Mouse (Mus musculus) embryonic stem cell, embryonic (primary cell): ENCODE results near the gene Igdcc3.

Experiments used
- CTCF ChIA-PET, 4 experiments: fragments of 300-600 bp in 2 of 4; fragments of 350-600 bp in 2 of 4; sonication (Branson Sonifier 250); formaldehyde crosslinking; loops; one replicate each; lab custom pipeline; 2022; ENCODE audit warnings: inconsistent platforms in 2 of 4; lab: Charles Lee
- POLR2A ChIA-PET, 4 experiments: fragments of 300-600 bp in 2 of 4; fragments of 350-600 bp in 2 of 4; sonication (Branson Sonifier 250); formaldehyde crosslinking; loops; one replicate each; lab custom pipeline; 2022; ENCODE audit warnings: antibody characterized with exemption in 4 of 4, inconsistent platforms in 1 of 4; lab: Charles Lee

Igdcc3 gene

DNA sequence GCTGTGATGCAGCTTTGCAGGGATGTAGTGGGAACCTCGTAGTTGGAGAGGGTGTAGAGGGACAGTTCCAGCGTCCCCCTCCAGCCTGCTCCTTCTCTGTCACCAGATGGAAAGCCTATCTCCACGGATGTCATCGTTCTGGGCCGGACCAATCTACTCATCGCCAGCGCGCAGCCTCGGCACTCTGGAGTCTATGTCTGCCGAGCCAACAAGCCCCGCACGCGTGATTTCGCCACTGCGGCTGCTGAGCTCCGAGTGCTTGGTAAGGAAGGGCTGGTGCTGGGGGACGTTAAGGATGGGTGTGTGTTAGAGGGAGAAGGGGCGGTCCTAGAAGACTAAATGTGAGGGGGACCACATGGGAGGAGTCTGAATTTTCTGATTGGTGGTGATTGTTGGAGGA is 18.4 kb upstream of the Igdcc3 start:
- POLR2A ChIA-PET: interaction anchor here in 3 of 4 experiments (0.6 to 5.3 kb wide), 23 partner anchors 12 to 841 kb away, joined by 3 to 59 read pairs (median 4); partner anchors contain the start of genes Hacd3 (in 1 of the 3), Igdcc3 (in 1 of the 3), Parp16 (in 1 of the 3) and Tipin (in 1 of the 3)
- CTCF ChIA-PET: interaction anchor here in 3 of 4 experiments (0.6 to 3.0 kb wide), 23 partner anchors 11 to 189 kb away, joined by 3 to 19 read pairs (median 5); partner anchors contain the start of genes Dpp8 (in 1 of the 3) and Hacd3 (in 1 of the 3)

DNA sequence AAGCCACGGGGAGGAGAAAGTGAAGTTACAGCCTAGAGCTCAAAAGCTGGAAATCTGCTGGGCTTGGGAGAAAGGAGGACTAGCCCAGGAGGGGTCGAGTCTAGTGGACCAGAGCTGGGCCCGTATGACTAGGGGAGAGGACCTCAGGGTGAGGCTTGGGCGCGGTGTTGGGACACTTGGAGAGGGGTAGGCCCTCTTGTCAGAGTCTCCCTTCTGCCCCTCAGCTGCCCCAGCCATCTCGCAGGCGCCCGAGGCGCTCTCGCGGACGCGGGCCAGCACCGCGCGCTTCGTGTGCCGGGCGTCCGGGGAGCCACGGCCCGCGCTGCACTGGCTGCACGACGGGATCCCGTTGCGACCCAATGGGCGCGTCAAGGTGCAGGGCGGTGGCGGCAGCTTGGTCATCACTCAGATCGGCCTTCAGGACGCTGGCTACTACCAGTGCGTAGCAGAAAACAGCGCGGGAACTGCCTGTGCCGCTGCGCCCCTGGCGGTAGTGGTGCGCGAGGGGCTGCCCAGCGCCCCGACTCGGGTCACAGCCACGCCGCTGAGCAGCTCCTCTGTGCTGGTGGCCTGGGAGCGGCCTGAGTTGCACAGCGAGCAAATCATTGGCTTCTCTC is 17.3 kb upstream of the Igdcc3 start:
- CTCF ChIA-PET: interaction anchor here (0.5 to 3.0 kb wide), 62 partner anchors 9 to 963 kb away, joined by 3 to 19 read pairs (median 4); partner anchors contain the start of gene Hacd3 (in 1 of the 4)
- POLR2A ChIA-PET: interaction anchor here (0.6 to 5.3 kb wide), 41 partner anchors 8 to 842 kb away, joined by 3 to 59 read pairs (median 4); partner anchors contain the start of genes Hacd3 (in 2 of the 4), Igdcc3 (in 2 of the 4), Parp16 (in 2 of the 4) and Plekho2 (in 1 of the 4)

DNA sequence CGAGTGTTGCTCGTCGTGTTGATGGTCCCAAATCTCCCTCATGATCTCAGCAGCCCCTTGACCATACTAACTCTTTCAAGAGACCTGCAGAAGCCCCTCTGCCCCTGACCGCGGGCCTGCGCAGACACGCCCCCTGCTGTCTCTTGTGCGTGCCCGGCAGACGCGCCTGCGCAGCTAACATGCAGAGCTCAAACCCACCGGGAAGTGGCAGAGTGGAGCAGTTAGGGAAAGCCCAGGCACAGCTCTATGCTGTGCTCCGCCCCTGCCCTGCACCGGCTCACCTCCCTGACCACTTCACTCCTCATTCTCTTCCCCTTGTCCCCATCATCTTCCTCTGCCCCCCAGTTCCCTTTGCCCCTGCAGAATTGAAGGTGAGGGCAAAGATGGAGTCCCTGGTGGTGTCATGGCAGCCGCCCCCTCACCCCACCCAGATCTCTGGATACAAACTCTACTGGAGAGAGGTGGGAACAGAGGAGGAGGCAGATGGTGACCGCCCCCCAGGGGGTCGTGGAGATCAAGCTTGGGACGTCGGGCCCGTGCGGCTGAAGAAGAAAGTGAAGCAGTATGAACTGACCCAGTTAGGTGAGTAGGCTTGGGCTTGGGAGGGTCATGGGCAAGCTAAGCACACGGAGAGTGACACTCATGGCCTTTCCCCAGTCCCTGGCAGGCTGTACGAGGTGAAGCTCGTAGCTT is 12.7 kb upstream of the Igdcc3 start:
- POLR2A ChIA-PET: interaction anchor here (0.5 to 12.7 kb wide), 59 partner anchors 10 to 452 kb away, joined by 3 to 162 read pairs (median 4); partner anchors contain the start of genes Parp16 (in 3 of the 4), Igdcc3 (in 2 of the 4), Ankdd1a (in 1 of the 4) and Dpp8 (in 1 of the 4)
- CTCF ChIA-PET: interaction anchor here (0.5 to 3.7 kb wide), 79 partner anchors 10 to 1008 kb away, joined by 3 to 81 read pairs (median 4); partner anchors contain the start of genes Hacd3 (in 2 of the 4), Dpp8 (in 1 of the 4), Igdcc3 (in 1 of the 4) and Mtfmt (in 1 of the 4)

DNA sequence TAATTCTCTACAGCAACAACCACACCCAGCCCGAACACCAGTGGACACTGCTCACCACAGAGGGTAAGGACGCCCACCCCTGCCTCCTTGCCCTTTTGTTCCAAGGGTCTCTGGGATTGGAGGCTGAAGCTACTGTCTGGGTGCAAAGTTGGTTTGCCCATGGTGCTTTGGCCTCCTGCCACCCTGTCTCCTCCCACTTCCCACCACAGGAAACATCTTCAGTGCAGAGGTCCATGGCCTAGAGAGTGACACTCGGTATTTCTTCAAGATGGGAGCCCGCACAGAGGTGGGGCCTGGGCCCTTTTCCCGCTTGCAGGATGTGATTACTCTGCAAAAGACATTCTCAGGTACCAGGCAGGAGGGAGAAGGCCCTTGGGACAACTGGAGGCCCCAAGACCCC is 9.3 kb upstream of the Igdcc3 start:
- POLR2A ChIA-PET: interaction anchor here in 3 of 4 experiments (0.7 to 12.7 kb wide), 10 partner anchors 11 to 455 kb away, joined by 3 to 162 read pairs (median 5); partner anchors contain the start of gene Parp16 (in 2 of the 3)
- CTCF ChIA-PET: interaction anchor here in 2 of 4 experiments (1.0 to 1.1 kb wide), 2 partner anchors 33 to 37 kb away, joined by 3 to 4 read pairs; no protein-coding TSS in a partner anchor

DNA sequence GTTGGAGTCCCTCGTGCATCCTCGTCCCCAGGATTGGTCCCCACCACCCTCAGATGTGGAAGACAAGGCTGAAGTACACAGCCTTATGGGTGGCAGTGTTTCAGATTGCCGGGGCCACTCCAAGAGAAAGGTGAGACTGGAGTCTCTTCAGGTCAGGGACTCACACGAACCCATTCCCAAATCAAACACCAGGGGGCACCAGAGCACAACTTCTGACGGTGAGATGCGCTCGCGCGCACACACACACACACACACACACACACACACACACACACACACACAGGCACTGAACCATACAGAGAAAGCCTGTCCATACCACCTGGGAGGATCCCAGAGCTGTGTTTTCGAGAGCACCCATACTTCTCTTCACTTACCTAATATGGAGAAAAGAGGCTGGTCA is 7.2 kb upstream of the Igdcc3 start:
- CTCF ChIA-PET: interaction anchor here (0.6 to 3.3 kb wide), 29 partner anchors 10 to 1406 kb away, joined by 3 to 22 read pairs (median 4); no protein-coding TSS in a partner anchor
- POLR2A ChIA-PET: interaction anchor here (0.6 to 12.7 kb wide), 18 partner anchors 11 to 68 kb away, joined by 3 to 162 read pairs (median 4); partner anchors contain the start of gene Parp16 (in 2 of the 4)

DNA sequence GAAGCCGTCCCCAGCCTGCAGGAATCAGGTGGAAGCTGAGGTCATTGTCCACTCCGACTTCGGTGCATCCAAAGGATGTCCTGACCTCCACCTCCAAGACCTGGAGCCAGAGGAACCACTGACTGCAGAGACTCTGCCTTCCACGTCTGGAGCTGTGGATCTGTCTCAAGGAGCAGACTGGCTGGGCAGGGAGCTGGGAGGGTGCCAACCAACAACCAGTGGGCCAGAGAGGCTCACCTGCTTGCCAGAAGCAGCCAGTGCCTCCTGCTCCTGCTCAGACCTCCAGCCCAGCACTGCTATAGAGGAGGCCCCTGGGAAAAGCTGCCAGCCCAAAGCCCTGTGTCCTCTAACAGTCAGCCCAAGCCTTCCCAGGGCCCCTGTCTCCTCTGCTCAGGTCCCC is 5.9 kb upstream of the Igdcc3 start:
- ChIA-PET POLR2A (interaction anchor here in 3 of 4 experiments (0.6 to 12.7 kb wide), 9 partner anchors 17 to 127 kb away, joined by 3 to 162 read pairs (median 4); partner anchors contain the start of gene Parp16 (in 2 of the 3)), CTCF (interaction anchor here in 3 of 4 experiments (0.5 to 3.3 kb wide), 10 partner anchors 13 to 80 kb away, joined by 3 to 17 read pairs (median 7); no protein-coding TSS in a partner anchor)

DNA sequence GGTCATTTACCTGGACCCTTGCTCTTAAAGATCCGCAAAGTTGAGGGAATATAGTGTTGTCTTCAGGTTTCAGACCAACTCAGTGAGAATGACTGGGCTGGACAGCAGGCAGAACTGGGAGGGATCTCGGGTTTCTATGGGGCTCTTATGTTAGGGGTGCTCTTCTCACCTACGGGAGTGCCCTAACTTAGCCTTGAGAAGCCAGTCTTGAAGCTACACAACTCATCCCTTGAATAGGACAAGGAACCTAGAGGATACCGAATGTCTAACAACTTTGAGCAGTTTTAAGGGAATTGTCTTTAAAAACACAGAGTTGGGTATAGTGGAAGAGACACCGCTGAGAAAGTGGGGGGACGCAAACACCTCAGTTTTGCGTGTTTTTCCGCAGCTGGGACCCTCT is 498 bp upstream of the Igdcc3 start:
- CTCF ChIA-PET: interaction anchor here in 3 of 4 experiments (0.6 to 3.0 kb wide), 5 partner anchors 12 to 107 kb away, joined by 3 to 28 read pairs (median 4); no protein-coding TSS in a partner anchor

DNA sequence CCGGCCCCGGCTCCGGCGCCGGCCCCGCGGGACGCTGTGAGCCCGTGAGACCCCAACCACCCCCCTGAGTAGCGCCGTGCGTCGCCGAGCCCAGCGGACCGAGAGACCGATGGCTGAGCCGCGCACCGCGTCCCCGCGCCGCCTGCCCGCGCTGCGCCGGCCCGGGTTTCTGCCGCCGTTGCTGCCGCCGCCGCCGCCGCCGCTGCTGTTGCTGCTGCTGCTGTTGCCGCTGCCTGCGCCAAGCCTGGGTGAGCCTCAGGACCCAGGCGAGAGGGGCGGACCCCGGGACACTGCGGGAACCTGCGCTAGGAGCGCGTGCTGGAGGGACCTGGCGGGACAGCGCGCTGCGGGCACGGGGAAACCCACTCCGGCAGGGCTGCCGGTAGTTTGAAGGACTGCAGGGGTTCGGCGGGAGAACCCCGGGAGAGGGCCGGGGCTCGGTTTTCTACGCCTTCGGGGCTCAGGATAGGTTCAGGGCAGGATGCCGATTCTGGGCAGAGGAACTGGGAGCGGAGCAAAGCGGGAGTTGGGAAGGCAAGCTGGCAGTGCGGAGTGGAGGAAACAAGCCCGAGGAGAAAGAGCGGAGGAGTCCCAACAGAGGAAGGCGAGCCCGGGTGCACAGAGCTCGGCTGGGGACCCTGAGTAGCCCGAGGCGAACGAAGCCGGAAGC is 452 bp downstream of the Igdcc3 start:
- CTCF ChIA-PET: interaction anchor here in 2 of 4 experiments (1.2 to 3.0 kb wide), 6 partner anchors 11 to 27 kb away, joined by 3 to 28 read pairs (median 4); no protein-coding TSS in a partner anchor
- POLR2A ChIA-PET: interaction anchor here (0.7 to 3.7 kb wide), 44 partner anchors 8 to 921 kb away, joined by 3 to 42 read pairs (median 3); partner anchors contain the start of genes Hacd3 (in 2 of the 4), Parp16 (in 2 of the 4), Dennd4a (in 1 of the 4) and Mtfmt (in 1 of the 4)

More for the DNA sequence above, 498 bp upstream of the Igdcc3 start:
- POLR2A ChIA-PET: interaction anchor here in 3 of 4 experiments (0.6 to 3.7 kb wide), 23 partner anchors 12 to 920 kb away, joined by 3 to 42 read pairs (median 4); partner anchors contain the start of genes Parp16 (in 2 of the 3) and Hacd3 (in 1 of the 3)

DNA sequence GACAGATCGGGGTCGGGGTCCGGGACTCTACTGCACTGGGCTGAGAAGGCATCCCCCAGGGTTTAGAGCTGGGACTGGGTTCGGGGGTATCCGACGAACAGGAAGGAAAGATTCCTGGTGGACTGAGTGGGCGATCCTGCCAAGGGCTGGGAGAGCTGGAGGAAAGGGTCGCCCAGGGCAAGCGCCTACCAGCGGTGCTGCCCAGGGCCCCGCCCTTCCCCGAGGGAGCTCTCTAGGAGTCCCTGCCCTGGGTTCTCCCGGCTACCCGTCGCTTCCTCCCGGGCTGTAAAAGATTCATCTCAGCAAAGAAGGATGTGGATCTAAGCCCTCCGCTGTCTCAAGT is 958 bp downstream of the Igdcc3 start:
- CTCF ChIA-PET: interaction anchor here in 3 of 4 experiments (0.5 to 3.0 kb wide), 7 partner anchors 11 to 27 kb away, joined by 3 to 28 read pairs (median 3); no protein-coding TSS in a partner anchor
- POLR2A ChIA-PET: interaction anchor here (0.7 to 3.7 kb wide), 39 partner anchors 9 to 330 kb away, joined by 3 to 42 read pairs (median 3); partner anchors contain the start of genes Hacd3 (in 2 of the 4), Parp16 (in 2 of the 4), Dennd4a (in 1 of the 4) and Mtfmt (in 1 of the 4)

DNA sequence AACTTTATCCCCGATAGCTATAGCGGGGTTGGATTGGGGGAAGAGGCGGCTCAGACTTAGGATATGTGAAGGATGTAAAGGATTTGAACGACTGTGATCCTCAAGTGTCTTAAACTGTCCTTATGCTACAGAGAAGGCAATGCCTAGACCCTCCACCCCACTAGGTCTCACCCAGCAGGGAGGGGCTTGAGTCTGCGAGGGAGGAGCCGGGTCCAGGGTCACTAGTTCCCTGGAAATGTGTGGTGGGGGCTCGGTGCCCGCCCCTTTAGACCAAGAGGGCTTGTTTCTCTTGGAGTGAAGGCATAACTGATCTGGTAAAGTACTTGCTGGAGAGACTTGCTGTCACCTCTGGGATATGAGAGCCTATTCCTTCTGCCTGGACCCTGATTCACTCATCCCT is 1.4 kb downstream of the Igdcc3 start:
- ChIA-PET POLR2A (interaction anchor here (0.7 to 3.7 kb wide), 36 partner anchors 8 to 331 kb away, joined by 3 to 42 read pairs (median 3); partner anchors contain the start of genes Hacd3 (in 2 of the 4), Parp16 (in 2 of the 4) and Dennd4a (in 1 of the 4)), CTCF (interaction anchor here in 3 of 4 experiments (0.5 to 3.0 kb wide), 6 partner anchors 12 to 26 kb away, joined by 3 to 28 read pairs (median 3); no protein-coding TSS in a partner anchor)

DNA sequence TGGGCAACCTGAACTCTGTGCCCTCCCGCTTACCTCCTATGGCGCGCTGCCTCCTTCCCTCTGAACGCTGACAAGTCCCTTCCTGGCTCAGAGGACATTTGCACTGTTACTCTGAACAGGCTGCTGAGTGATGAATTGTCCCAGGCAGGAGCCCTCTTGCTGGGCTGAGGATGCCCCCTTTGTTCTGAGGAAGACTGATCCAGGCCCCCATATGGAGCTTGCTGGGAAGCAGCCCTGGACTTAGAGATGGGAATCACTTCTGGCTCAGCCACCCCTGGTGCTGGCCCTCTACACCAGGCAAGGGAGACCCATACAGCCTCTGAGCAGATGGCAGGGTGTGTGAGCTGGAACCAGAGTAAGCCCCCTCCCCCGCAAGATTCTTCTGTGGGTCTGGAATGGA is 5.0 kb downstream of the Igdcc3 start:
- POLR2A ChIA-PET: interaction anchor here in 1 of 4 experiments (0.9 kb wide), 1 partner anchor 18 kb away, joined by 3 read pairs; no protein-coding TSS in a partner anchor
- CTCF ChIA-PET: no interaction called here

DNA sequence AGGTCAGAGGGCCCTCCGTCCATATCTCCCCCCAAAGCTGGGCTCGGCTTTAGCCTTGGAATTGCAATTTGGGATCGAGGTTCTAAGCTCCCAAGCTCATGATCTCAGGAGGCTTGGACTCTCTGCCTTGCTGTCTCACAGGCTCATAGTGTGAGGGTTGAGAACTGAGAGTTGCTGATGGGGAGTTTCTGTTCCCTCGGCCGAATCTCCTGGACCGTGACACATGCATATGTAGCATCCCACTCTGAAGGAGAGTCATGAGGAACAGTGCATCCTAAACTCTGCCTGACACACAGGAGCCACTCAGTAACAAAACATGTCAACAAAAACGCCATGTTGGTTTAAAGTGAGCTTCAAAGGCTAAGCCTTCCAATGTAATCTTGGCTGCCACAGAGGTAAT is 7.5 kb downstream of the Igdcc3 start:
- POLR2A ChIA-PET: interaction anchor here in 2 of 4 experiments (0.5 to 2.2 kb wide), 6 partner anchors 8 to 760 kb away, joined by 3 to 12 read pairs (median 4); partner anchors contain the start of genes Csnk1g1 (in 1 of the 2) and Trip4 (in 1 of the 2)
- CTCF ChIA-PET: interaction anchor here in 1 of 4 experiments (1.4 kb wide), 1 partner anchor 16 kb away, joined by 5 read pairs; no protein-coding TSS in a partner anchor

DNA sequence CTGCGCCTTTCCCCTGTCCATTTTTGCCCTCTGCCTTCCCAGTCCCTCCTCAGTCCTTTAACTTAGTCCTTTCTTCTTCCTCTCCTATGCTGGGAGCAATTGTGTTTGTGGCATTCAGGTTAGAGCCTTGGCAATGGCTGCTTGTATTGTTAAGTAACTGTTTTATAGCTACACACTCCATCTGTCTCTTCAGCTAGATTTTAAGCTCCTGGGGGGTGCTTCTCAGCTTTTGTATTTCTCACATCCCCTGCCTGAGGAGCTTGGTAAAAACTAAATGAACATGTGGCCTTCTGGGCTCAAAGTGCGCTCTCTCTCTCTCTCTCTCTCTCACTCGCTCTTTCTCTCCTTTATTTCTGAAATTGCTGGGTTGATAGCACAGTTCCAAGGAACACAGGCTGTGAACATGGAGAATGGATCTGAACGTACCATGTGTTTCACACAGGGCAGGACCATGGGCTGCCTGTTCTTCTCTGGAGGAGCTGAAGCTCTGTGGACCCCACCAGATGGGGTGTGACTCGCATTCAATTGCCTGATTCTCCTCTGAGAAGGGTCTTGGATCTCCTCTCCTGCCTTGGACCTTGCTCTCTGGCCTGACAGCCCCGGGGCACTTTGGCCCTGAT is 11.8 kb downstream of the Igdcc3 start:
- CTCF ChIA-PET: interaction anchor here (0.5 to 3.2 kb wide), 8 partner anchors 11 to 29 kb away, joined by 3 to 11 read pairs (median 5); no protein-coding TSS in a partner anchor
- POLR2A ChIA-PET: interaction anchor here (0.5 to 3.4 kb wide), 17 partner anchors 11 to 380 kb away, joined by 3 to 15 read pairs (median 4); no protein-coding TSS in a partner anchor

DNA sequence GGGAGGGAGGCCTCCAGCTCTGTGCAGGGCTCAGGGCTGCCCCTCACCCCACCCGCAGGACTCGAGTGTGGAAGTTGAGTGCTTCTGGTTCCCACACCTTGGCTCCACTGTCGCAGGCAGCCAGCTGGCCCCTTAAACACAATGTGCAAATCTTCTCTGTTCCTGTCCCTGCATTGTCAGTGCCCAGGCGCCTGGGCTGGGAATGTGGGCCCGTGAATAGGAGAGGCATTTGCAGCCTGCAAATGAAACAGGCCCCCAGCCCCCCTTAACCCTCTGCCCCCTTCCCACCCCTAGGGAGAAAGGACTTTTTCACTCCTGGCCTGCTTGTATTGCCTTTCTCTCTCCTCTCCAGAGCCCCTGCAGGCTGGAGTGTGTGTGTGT is 12.3 kb downstream of the Igdcc3 start:
- POLR2A ChIA-PET: interaction anchor here (0.5 to 3.4 kb wide), 18 partner anchors 11 to 379 kb away, joined by 3 to 15 read pairs (median 4); no protein-coding TSS in a partner anchor
- CTCF ChIA-PET: interaction anchor here in 3 of 4 experiments (0.8 to 3.2 kb wide), 6 partner anchors 11 to 29 kb away, joined by 3 to 11 read pairs (median 6); no protein-coding TSS in a partner anchor

DNA sequence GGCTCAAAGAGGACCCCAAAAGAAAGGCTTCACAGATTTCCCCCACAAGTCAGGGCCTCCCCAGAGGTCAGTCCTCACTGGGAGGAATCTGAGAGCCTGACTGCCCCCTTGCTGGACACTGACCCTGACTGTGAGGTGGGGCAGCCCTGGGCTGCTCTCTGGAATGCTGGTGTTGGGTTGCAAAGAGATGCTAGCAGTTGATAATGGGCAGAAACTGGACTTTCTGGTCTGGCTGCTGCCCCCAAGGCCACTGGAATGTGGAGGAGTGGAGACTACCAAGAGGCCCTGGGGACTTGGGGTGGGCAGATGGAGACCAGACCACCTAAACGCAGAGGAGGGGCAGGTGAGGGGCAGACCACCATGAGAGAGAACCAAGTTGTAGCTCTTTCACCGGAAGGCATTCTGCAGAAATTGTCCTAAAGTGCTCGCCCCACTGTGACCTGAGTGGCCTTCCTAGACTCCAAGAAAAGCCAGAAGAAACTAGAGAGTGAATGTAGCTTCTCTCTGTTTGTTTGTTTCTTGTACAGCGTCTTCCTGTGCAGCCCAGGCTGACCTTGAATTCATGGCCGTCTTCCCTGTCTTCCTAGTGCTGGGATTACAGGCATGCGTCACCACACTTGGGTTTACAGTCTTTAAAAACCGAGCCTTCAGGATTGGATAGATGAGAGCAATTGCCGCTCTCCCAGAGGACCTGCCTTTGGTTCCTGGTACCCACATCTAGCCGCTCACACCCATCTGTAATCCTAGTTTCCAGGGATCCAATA is 13.9 kb downstream of the Igdcc3 start:
- ChIA-PET CTCF (interaction anchor here in 3 of 4 experiments (0.6 to 3.2 kb wide), 4 partner anchors 9 to 1642 kb away, joined by 3 to 11 read pairs (median 7); partner anchors contain the start of gene Gm10647 (in 1 of the 3)), POLR2A (interaction anchor here in 1 of 4 experiments (0.6 to 1.0 kb wide), 3 partner anchors 9 to 148 kb away, joined by 3 read pairs; no protein-coding TSS in a partner anchor)
